Comparison of ENCODE assay signal across 8 mouse cellular contexts in the genomic region with DNA sequence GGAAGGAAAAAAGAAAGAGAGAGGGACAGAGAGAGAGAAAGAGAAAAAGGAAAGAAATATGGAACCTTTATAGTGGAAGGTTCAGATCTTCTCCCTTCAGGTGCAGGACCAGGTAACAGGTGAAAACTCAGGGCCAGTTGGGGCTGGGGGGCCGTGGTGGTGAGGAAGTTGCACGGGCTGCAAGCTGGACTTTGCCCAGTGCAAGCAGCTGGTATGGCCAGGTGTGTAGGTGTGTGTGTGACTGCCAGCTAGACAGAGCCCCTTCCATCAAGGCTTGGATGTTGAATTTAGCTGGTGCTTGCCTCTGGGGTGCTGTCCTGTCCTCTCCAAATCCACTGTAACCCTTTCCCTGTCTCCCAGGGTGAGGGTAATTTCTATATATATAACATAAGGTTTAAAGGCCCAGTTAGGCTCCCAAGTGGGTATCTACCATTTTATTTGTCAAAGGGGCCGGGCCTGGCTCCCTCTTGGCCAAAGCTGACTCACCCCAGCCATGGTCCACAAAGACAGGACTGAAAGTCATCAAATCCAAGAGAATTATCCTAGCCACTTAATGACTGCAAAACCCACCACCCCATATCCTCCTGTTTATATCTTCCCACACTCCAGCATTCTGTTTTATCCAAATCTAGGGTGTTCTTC. TPM values are rescaled to one million over a fixed set of nuclear protein-coding genes. Genes with fewer than 3 reads are reported as not detected.
A peak's percentile ranks its signal among the peaks of the same experiment; 100 is the strongest.
DNase-seq lines count a peak whose midpoint lies in the region; ATAC-seq and TF ChIP-seq lines count a peak whose summit lies in the region.

No protein-coding gene starts in this region.

- TF ChIP-seq CTCF in left cerebral cortex, adult 2 months (IDR thresholded peaks at IDR 0.05), result no peak

- ATAC-seq in embryonic facial prominence, embryonic 14.5 days (ENCODE audit: low read depth), result no peak
- no peak for ATAC-seq in intestine, embryonic 14.5 days (replicated peaks; ENCODE audit: low FRiP score, low TSS enrichment, low read depth)
- peak; percentile 1; the same call in 1 of the 2 replicates for ATAC-seq in neural tube, embryonic 12.5 days (ENCODE audit: low FRiP score, low read depth)

- no peaks in the 10 kb centered on the region for H3K4me1 ChIP-seq in embryonic facial prominence, embryonic 14.5 days (ENCODE audit: control insufficient read depth, insufficient read depth, low read length)
- no peaks in the 10 kb centered on the region; the same call in 1 of the 2 replicates for H3K4me1 ChIP-seq in intestine, embryonic 14.5 days (replicated peaks; ENCODE audit: control insufficient read depth, insufficient read depth, low read length)
- H3K4me1 ChIP-seq in neural tube, embryonic 12.5 days, result peaks cover 9% of the 10 kb centered on the region

- H3K9me3 ChIP-seq in embryonic facial prominence, embryonic 14.5 days (ENCODE audit: control insufficient read depth, low read length), result no peaks in the 10 kb centered on the region
- no peaks in the 10 kb centered on the region for H3K9me3 ChIP-seq in intestine, embryonic 14.5 days (ENCODE audit: control insufficient read depth, low read length)
- no peaks in the 10 kb centered on the region for H3K9me3 ChIP-seq in neural tube, embryonic 12.5 days

- peak overlapping the region; percentile 73 for H3K4me3 ChIP-seq in left cerebral cortex, adult 2 months
- peak overlapping the region; percentile 60 for H3K4me3 ChIP-seq in embryonic facial prominence, embryonic 14.5 days (ENCODE audit: low read depth, low read length)
- H3K4me3 ChIP-seq in intestine, embryonic 14.5 days (ENCODE audit: low read depth, low read length), result peak overlapping the region; percentile 62
- peak overlapping the region; percentile 59 for H3K4me3 ChIP-seq in neural tube, embryonic 12.5 days

- peak overlapping the region; percentile 86 for H3K4me2 ChIP-seq in embryonic facial prominence, embryonic 14.5 days (ENCODE audit: low read depth, low read length)
- H3K4me2 ChIP-seq in intestine, embryonic 14.5 days (ENCODE audit: low read length), result peak overlapping the region; percentile 99
- H3K4me2 ChIP-seq in neural tube, embryonic 12.5 days (replicated peaks), result peak overlapping the region; percentile 97

- 63% methylated on average over 3 of the region's 3 CpGs for WGBS in embryonic facial prominence, embryonic 14.5 days
- WGBS in intestine, embryonic 14.5 days, result 51% methylated on average over 3 of the region's 3 CpGs
- 67% methylated on average over 3 of the region's 3 CpGs for WGBS in neural tube, embryonic 12.5 days

- H3K36me3 ChIP-seq in embryonic facial prominence, embryonic 14.5 days (ENCODE audit: control insufficient read depth, insufficient read depth, low read length), result no peaks in the 10 kb centered on the region
- H3K36me3 ChIP-seq in intestine, embryonic 14.5 days (ENCODE audit: control insufficient read depth, insufficient read depth, low read length), result no peaks in the 10 kb centered on the region
- H3K36me3 ChIP-seq in neural tube, embryonic 12.5 days, result no peaks in the 10 kb centered on the region

- intact Hi-C loops in left cerebral cortex, adult 2 months (cut with DNase I), result loop anchor here (2.0 to 5.0 kb wide), 2 partner anchors 46 to 300 kb away; a partner anchor contains a TSS

- peak overlapping the region; percentile 88 for H3K27ac ChIP-seq in left cerebral cortex, adult 2 months
- H3K27ac ChIP-seq in embryonic facial prominence, embryonic 14.5 days (replicated peaks; ENCODE audit: low read depth, low read length), result no peak overlapping the region
- no peak overlapping the region for H3K27ac ChIP-seq in intestine, embryonic 14.5 days (ENCODE audit: low read depth)
- no peak overlapping the region for H3K27ac ChIP-seq in neural tube, embryonic 12.5 days

- H3K27me3 ChIP-seq in embryonic facial prominence, embryonic 14.5 days (replicated peaks; ENCODE audit: control insufficient read depth, insufficient read depth, low read length), result peaks cover 9% of the 10 kb centered on the region
- H3K27me3 ChIP-seq in intestine, embryonic 14.5 days (replicated peaks; ENCODE audit: control insufficient read depth, insufficient read depth, low read length), result 0 out of 2 replicates have a peak, but pooled peaks cover 9% of the 10 kb centered on the region
- peaks cover 10% of the 10 kb centered on the region for H3K27me3 ChIP-seq in neural tube, embryonic 12.5 days (replicated peaks)

- H3K9ac ChIP-seq in embryonic facial prominence, embryonic 14.5 days (ENCODE audit: low read depth, low read length), result no peak overlapping the region; the same call in 1 of the 2 replicates
- H3K9ac ChIP-seq in intestine, embryonic 14.5 days (ENCODE audit: low read length), result no peak overlapping the region
- H3K9ac ChIP-seq in neural tube, embryonic 12.5 days, result peak overlapping the region; percentile 77; the same call in 1 of the 2 replicates

- DNase-seq in left cerebral cortex, adult 2 months (ENCODE audit: extremely low spot score in 1 of 2, low spot score in 2 of 2), result no peak
- DNase-seq in left cerebral cortex, adult 18-20 months (ENCODE audit: low spot score in 2 of 2), result no peak
- DNase-seq in embryonic facial prominence, embryonic 14.5 days (ENCODE audit: low spot score), result no peak
- DNase-seq in intestine, embryonic 14.5 days (ENCODE audit: low spot score), result no peak
- no peak for DNase-seq in adrenal gland, postnatal 14 days
- no peak for DNase-seq in retina, postnatal 1 day
- DNase-seq in retina, embryonic 14.5 days (ENCODE audit: low spot score), result no peak

RNA-seq across cellular contexts. Expression of a gene that starts 1.0 kb away (rescaled TPM):
- 10 to 100 TPM; 10.9 to 15.7 TPM for total RNA-seq in left cerebral cortex, adult 2 months (2021)
- total RNA-seq in left cerebral cortex, adult 18-20 months (2021), result 10 to 100 TPM; 13.8 to 14.0 TPM
- 21.6 and 25.3 TPM in 2 replicates for polyA plus RNA-seq in embryonic facial prominence, embryonic 14.5 days (2014; fragmentation: Nextera tagmentation; extraction: Ambion mirVana)
- 18.4 and 21.5 TPM in 2 replicates for polyA plus RNA-seq in intestine, embryonic 14.5 days (2014; fragmentation: Nextera tagmentation; extraction: Ambion mirVana)
- polyA plus RNA-seq in neural tube, embryonic 12.5 days (2016; fragmentation: Nextera tagmentation; extraction: Ambion mirVana), result 19.3 and 21.3 TPM in 2 replicates
- 30.2 and 35.6 TPM in 2 replicates for total RNA-seq in adrenal gland, postnatal 14 days (2021)

RNA-seq across cellular contexts. Expression of a gene that starts 10.3 kb away (rescaled TPM):
- 10 to 100 TPM; 18.2 to 18.9 TPM for total RNA-seq in left cerebral cortex, adult 2 months (2021)
- 10 to 100 TPM; 18.3 to 18.8 TPM for total RNA-seq in left cerebral cortex, adult 18-20 months (2021)
- 2.8 and 3.0 TPM in 2 replicates for polyA plus RNA-seq in embryonic facial prominence, embryonic 14.5 days (2014; fragmentation: Nextera tagmentation; extraction: Ambion mirVana)
- 3.8 and 4.2 TPM in 2 replicates for polyA plus RNA-seq in intestine, embryonic 14.5 days (2014; fragmentation: Nextera tagmentation; extraction: Ambion mirVana)
- 6.4 and 6.6 TPM in 2 replicates for polyA plus RNA-seq in neural tube, embryonic 12.5 days (2016; fragmentation: Nextera tagmentation; extraction: Ambion mirVana)
- 6.5 and 8.5 TPM in 2 replicates for total RNA-seq in adrenal gland, postnatal 14 days (2021)

RNA-seq across cellular contexts. Expression of a gene that starts 10.4 kb away (rescaled TPM):
- 10 to 100 TPM; 31.4 to 35.5 TPM for total RNA-seq in left cerebral cortex, adult 2 months (2021)
- 10 to 100 TPM; 33.5 to 39.8 TPM for total RNA-seq in left cerebral cortex, adult 18-20 months (2021)
- 53.3 and 53.7 TPM in 2 replicates for polyA plus RNA-seq in embryonic facial prominence, embryonic 14.5 days (2014; fragmentation: Nextera tagmentation; extraction: Ambion mirVana)
- polyA plus RNA-seq in intestine, embryonic 14.5 days (2014; fragmentation: Nextera tagmentation; extraction: Ambion mirVana), result 57.1 and 59.6 TPM in 2 replicates
- 36.1 and 42.3 TPM in 2 replicates for polyA plus RNA-seq in neural tube, embryonic 12.5 days (2016; fragmentation: Nextera tagmentation; extraction: Ambion mirVana)
- 203 and 258 TPM in 2 replicates for total RNA-seq in adrenal gland, postnatal 14 days (2021)

RNA-seq across cellular contexts. Expression of a gene that starts 19.9 kb away (rescaled TPM):
- total RNA-seq in left cerebral cortex, adult 2 months (2021), result 100 to 1,000 TPM; 181 to 183 TPM
- total RNA-seq in left cerebral cortex, adult 18-20 months (2021), result 100 to 1,000 TPM; 171 to 178 TPM
- polyA plus RNA-seq in embryonic facial prominence, embryonic 14.5 days (2014; fragmentation: Nextera tagmentation; extraction: Ambion mirVana), result 10.5 and 14.4 TPM in 2 replicates
- polyA plus RNA-seq in intestine, embryonic 14.5 days (2014; fragmentation: Nextera tagmentation; extraction: Ambion mirVana), result 8.2 and 8.7 TPM in 2 replicates
- polyA plus RNA-seq in neural tube, embryonic 12.5 days (2016; fragmentation: Nextera tagmentation; extraction: Ambion mirVana), result 53.3 and 56.2 TPM in 2 replicates
- total RNA-seq in adrenal gland, postnatal 14 days (2021), result 25.5 and 31.0 TPM in 2 replicates

RNA-seq across cellular contexts. Expression of a gene that starts 38.6 kb away (rescaled TPM):
- total RNA-seq in left cerebral cortex, adult 2 months (2021), result 10 to 100 TPM; 12.7 to 14.0 TPM
- 10 to 100 TPM; 13.1 to 14.1 TPM for total RNA-seq in left cerebral cortex, adult 18-20 months (2021)
- polyA plus RNA-seq in embryonic facial prominence, embryonic 14.5 days (2014; fragmentation: Nextera tagmentation; extraction: Ambion mirVana), result 9.5 and 10.1 TPM in 2 replicates
- 11.7 and 12.8 TPM in 2 replicates for polyA plus RNA-seq in intestine, embryonic 14.5 days (2014; fragmentation: Nextera tagmentation; extraction: Ambion mirVana)
- polyA plus RNA-seq in neural tube, embryonic 12.5 days (2016; fragmentation: Nextera tagmentation; extraction: Ambion mirVana), result 8.1 and 9.7 TPM in 2 replicates
- total RNA-seq in adrenal gland, postnatal 14 days (2021), result 13.1 and 13.7 TPM in 2 replicates
